Mouse (Mus musculus): Measurements from ENCODE around the gene Arhgef2. TPM values are rescaled to one million over a fixed set of nuclear protein-coding genes. Genes with fewer than 3 reads are reported as not detected.

Arhgef2 gene
- polyA plus RNA-seq, 1 experiment from 2014 or later, result 116 TPM

DNA sequence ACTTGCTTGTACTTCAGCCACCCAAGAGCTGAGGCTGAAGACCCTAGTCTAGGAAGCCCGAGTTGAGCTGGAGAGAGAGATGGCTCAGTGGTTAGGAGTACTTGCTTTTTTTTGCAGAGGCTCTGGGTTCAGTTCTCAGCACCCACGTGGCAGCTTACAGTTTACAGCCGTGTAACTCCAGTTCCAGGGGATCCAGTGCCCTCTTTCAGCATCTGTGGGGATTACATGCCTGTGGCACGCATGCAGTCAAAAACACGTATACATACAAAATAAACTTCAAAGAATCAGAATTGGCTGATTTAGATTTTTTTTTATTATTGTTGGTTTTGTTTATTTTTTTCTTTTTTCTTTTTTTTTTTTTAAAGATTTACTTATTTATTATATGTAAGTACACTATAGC, 31.4 kb downstream of the Arhgef2 start:
- H3K27ac ChIP-seq (replicated peaks), result no peak overlapping the region
- no peak overlapping the region for H3K4me3 ChIP-seq
- H3K9me3 ChIP-seq, result no peaks in the 10 kb centered on the region
- H3K4me1 ChIP-seq, result no peaks in the 10 kb centered on the region
- peaks cover 99% of the 10 kb centered on the region for H3K36me3 ChIP-seq (replicated peaks)
- no peaks in the 10 kb centered on the region for H3K27me3 ChIP-seq (replicated peaks; ENCODE audit: low read depth, poor library complexity, severe bottlenecking)
- WGBS, result 95% methylated on average over 5 of the region's 5 CpGs
- no peak for DNase-seq (ENCODE audit: low spot score)

DNA sequence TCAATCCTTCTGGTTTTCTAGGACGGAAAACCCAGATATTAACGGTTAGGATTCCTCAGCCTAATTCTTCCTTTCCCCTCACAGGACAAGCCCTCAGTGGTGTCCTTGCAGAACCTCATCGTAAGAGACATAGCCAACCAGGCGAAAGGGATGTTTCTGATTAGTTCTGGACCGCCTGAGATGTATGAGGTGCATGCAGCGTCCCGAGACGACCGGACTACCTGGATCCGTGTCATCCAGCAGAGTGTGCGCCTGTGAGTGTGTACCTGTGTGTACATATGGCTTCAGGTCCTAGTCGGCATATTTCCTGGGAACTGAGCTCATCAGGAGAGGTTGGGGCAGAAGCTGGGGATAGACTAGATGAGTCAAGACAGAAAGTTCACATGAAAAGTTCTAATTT, 33.5 kb downstream of the Arhgef2 start:
- no peaks in the 10 kb centered on the region for H3K27me3 ChIP-seq (replicated peaks; ENCODE audit: low read depth, poor library complexity, severe bottlenecking)
- no peak overlapping the region for H3K27ac ChIP-seq (replicated peaks)
- H3K4me3 ChIP-seq, result no peak overlapping the region
- no peak for DNase-seq (ENCODE audit: low spot score)
- no peaks in the 10 kb centered on the region for H3K9me3 ChIP-seq
- WGBS, result 94% methylated on average over 12 of the region's 12 CpGs
- peaks cover 99% of the 10 kb centered on the region for H3K36me3 ChIP-seq (replicated peaks)
- no peaks in the 10 kb centered on the region for H3K4me1 ChIP-seq

DNA sequence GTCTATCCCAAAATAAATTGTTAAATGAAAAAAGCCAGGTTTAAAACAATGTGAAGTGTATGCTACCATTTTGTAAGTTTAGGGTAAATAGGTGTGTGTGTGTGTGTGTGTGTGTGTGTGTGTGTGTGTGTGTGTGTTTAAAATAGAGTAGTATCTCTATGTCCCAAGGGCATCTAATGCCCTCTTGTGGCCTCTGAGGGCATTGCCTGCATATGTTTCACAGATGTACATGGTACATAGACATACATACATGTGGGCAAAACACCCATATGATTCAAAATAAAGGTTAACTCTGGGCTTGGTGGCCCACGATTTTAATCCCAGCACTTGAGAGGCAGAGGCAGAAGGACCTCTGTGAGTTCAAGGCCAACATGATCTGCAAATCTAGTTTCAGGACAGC, 34.9 kb downstream of the Arhgef2 start:
- Histone ChIP-seq H3K36me3 (replicated peaks) (peaks cover 99% of the 10 kb centered on the region), H3K9me3 (no peaks in the 10 kb centered on the region), H3K4me1 (no peaks in the 10 kb centered on the region), H3K4me3 (no peak overlapping the region), H3K27me3 (replicated peaks; ENCODE audit: low read depth, poor library complexity, severe bottlenecking) (no peaks in the 10 kb centered on the region), H3K27ac (replicated peaks) (no peak overlapping the region)
- WGBS, result 84% methylated on average over 1 of the region's 1 CpGs
- peak; percentile 63 for DNase-seq (ENCODE audit: low spot score)

DNA sequence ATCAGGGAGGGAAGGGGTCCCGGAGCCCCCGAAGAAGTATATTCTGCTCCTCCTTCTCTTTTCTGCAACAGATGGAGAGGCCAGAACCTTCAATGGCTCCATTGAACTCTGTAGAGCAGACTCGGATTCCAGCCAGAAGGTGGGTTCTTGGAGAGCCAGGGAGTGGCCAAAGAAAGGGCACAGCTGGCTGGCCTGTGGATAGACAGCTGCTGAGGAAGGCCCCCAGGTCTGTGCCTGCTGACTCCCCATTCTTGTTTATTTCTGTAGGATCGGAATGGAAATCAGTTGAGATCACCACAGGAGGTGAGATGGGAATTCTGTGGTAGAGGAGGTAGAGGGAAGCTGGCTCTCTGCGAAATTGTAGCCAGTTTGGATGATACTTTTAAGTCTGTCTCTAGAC, 37.3 kb downstream of the Arhgef2 start:
- no peaks in the 10 kb centered on the region for H3K4me1 ChIP-seq
- H3K27me3 ChIP-seq (replicated peaks; ENCODE audit: low read depth, poor library complexity, severe bottlenecking), result no peaks in the 10 kb centered on the region
- no peak overlapping the region for H3K4me3 ChIP-seq
- no peak overlapping the region for H3K27ac ChIP-seq (replicated peaks)
- peaks cover 100% of the 10 kb centered on the region for H3K36me3 ChIP-seq (replicated peaks)
- 82% methylated on average over 5 of the region's 5 CpGs for WGBS
- H3K9me3 ChIP-seq, result no peaks in the 10 kb centered on the region
- DNase-seq (ENCODE audit: low spot score), result no peak

DNA sequence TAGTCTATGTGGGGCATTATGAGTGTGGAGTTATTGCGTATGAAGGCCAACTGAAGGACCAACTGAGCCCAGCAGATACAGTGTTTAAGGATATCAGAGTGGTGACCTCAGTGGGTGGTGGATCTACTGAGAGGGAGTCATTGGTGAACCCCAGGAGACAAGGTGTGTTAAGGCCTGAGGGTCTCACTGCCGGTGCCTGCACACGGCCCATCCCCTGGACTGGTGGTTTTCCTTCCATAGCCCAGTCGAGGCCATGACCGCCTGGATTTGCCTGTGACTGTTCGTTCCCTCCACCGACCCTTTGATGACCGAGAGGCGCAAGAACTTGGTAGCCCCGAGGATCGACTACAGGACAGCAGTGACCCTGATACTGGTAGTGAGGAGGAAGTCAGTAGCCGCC, 40.2 kb downstream of the Arhgef2 start:
- no peaks in the 10 kb centered on the region for H3K9me3 ChIP-seq
- H3K36me3 ChIP-seq (replicated peaks), result peaks cover 96% of the 10 kb centered on the region
- no peaks in the 10 kb centered on the region for H3K4me1 ChIP-seq
- H3K27me3 ChIP-seq (replicated peaks; ENCODE audit: low read depth, poor library complexity, severe bottlenecking), result no peaks in the 10 kb centered on the region
- DNase-seq (ENCODE audit: low spot score), result no peak
- 92% methylated on average over 12 of the region's 12 CpGs for WGBS
- H3K4me3 ChIP-seq, result no peak overlapping the region
- no peak overlapping the region for H3K27ac ChIP-seq (replicated peaks)

DNA sequence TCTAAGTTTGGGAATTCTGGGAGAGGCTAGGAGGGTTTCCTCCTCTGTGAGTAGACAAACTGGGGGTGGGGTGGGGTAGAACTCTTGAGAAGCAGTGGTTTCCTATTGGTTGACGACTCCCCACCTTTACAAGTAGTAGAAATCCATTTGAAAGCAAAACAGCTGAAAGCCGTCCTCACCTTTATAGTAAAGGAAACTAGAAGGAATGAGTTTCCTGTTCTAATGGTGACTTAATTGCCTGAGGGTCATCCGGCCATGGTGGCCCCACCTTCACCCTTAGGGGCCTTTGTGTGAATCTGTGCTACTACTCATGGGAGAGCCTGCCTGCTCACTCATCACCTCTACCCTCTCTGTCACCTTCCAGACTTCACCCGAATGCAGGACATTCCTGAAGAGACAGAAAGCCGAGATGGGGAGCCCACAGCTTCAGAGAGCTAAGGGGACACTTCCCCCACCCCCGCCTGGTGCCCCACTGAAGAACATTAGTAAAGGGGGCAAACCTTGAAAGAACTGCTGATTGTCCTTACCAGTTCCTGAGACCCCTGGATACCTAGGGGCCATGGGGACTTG, 40.7 kb downstream of the Arhgef2 start:
- no peak for DNase-seq (ENCODE audit: low spot score)
- H3K4me1 ChIP-seq, result peaks cover 3% of the 10 kb centered on the region; the same call in 1 of the 2 replicates
- no peaks in the 10 kb centered on the region for H3K9me3 ChIP-seq
- no peak overlapping the region for H3K4me3 ChIP-seq
- peaks cover 90% of the 10 kb centered on the region for H3K36me3 ChIP-seq (replicated peaks)
- 82% methylated on average over 6 of the region's 6 CpGs for WGBS
- no peaks in the 10 kb centered on the region for H3K27me3 ChIP-seq (replicated peaks; ENCODE audit: low read depth, poor library complexity, severe bottlenecking)
- no peak overlapping the region for H3K27ac ChIP-seq (replicated peaks)

DNA sequence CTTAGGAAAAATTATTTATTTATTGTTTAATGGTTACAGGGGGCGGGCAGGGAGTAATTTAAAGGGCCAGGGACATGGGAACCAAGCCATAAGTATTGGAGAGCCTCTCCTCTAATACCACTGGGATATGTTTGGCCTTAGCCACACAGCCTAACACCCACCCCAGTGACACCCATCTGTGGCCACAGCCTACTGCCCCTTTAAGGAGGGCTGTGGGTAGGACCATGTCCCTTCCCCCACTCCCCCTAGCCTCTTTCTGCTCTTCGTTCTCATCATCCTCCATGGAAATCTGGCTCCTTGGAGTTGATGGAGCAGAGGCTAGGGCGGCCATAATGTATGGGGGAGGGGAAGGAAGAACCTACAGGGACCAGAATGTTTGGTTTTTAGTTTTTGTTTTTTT, 41.3 kb downstream of the Arhgef2 start:
- H3K36me3 ChIP-seq (replicated peaks), result peaks cover 85% of the 10 kb centered on the region
- no peak for DNase-seq (ENCODE audit: low spot score)
- H3K9me3 ChIP-seq, result no peaks in the 10 kb centered on the region
- no peak overlapping the region for H3K4me3 ChIP-seq
- no peaks in the 10 kb centered on the region for H3K27me3 ChIP-seq (replicated peaks; ENCODE audit: low read depth, poor library complexity, severe bottlenecking)
- H3K27ac ChIP-seq (replicated peaks), result no peak overlapping the region
- H3K4me1 ChIP-seq, result peaks cover 3% of the 10 kb centered on the region; the same call in 1 of the 2 replicates
- WGBS, result 91% methylated on average over 3 of the region's 3 CpGs

DNA sequence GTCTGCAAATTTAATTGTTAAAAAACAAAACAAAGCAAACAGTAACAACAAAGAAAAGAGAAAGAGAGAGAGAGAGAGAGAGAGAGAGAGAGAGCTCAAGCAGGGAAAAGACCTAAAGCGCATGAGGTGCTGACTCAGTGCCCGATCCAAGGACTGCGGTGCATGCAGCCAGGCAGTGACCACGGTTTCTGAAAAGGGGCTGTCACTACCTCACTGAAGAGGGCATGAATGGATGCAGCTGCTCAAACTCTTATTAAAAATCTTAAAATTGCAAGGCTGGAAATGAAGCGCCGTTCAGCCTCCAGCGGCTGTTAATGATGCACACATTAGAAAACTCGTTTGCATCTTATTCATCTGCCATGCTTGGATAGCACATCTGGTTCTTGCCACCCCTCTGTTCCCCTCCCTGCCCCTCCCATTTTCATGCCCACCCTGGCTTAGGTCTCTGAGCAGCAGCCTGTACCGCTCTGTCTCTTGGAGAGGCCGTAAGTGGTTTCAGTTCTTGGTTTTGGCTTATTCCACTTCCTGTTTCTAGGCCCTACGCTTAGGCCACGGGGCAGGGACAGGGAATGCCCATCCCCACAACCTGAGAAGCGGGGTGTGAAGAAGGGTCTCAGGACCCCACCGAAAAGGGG, 42.1 kb downstream of the Arhgef2 start:
- 93% methylated on average over 14 of the region's 14 CpGs for WGBS
- peaks cover 76% of the 10 kb centered on the region for H3K36me3 ChIP-seq (replicated peaks)

DNA sequence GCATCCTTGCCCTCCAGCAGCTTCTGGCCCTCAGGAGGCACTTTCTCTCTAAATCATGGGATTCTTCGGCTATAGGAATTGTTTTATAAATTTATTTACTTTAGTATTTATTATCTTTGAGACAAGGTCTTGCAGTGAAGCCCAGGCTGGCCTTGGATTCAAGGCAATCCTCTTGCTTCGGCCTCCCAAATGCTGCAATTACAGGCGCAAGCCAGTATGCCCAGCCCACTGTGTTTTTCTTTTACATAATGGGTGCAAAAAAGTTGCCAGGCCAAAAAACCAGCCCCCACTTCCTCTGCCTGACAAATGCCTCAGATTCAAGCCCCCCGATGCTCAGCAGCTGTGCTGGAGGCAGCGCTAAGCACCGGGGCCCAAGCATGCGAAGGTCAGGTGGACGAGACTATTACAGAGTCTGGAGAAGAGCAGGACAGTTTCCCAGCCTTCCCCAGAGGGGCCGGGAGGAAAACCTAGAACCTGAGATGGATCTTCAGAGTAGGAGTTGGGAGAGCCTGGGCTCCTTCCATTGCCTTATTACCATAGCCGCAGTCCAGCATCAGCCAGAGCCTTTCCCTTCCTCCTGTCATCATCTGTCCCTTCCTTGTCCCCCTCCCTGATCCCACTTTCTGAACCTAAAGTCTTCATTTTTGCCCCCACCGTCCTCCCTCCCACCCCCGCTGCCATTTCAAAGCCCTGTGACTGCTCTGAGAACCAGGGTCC, 42.8 kb downstream of the Arhgef2 start:
- peaks cover 69% of the 10 kb centered on the region for H3K36me3 ChIP-seq (replicated peaks)
- H3K27ac ChIP-seq (replicated peaks), result no peak overlapping the region
- no peak for DNase-seq (ENCODE audit: low spot score)
- H3K9me3 ChIP-seq, result no peaks in the 10 kb centered on the region
- H3K27me3 ChIP-seq (replicated peaks; ENCODE audit: low read depth, poor library complexity, severe bottlenecking), result no peaks in the 10 kb centered on the region
- no peak overlapping the region for H3K4me3 ChIP-seq
- 85% methylated on average over 12 of the region's 12 CpGs for WGBS
- H3K4me1 ChIP-seq, result peaks cover 3% of the 10 kb centered on the region; the same call in 1 of the 2 replicates

More for the DNA sequence above, 42.1 kb downstream of the Arhgef2 start:
- DNase-seq (ENCODE audit: low spot score), result no peak
- H3K4me1 ChIP-seq, result peaks cover 3% of the 10 kb centered on the region; the same call in 1 of the 2 replicates
- no peak overlapping the region for H3K4me3 ChIP-seq
- no peaks in the 10 kb centered on the region for H3K27me3 ChIP-seq (replicated peaks; ENCODE audit: low read depth, poor library complexity, severe bottlenecking)
- no peaks in the 10 kb centered on the region for H3K9me3 ChIP-seq
- H3K27ac ChIP-seq (replicated peaks), result no peak overlapping the region

DNA sequence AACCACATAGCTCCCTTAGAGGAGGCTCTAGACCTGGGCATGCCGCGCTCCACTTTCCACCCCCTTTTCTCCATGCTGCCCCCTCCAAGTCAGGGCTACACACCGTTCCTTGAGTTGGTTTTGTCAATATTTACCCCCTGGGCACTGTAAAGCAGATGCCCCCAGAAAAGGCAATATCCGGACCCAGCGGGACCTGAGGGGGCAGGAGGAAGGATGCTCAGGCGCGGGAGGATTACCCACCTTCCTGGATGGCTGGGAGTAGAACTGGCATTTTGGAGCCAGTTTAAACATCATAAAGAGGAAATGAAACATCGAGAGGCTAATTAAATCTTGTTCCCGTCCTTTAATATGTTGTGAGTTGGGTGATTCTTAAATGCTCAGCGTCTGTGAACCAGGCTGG, 43.4 kb downstream of the Arhgef2 start:
- no peak overlapping the region for H3K4me3 ChIP-seq
- H3K27ac ChIP-seq (replicated peaks), result no peak overlapping the region
- DNase-seq (ENCODE audit: low spot score), result no peak
- peaks cover 63% of the 10 kb centered on the region for H3K36me3 ChIP-seq (replicated peaks)
- 83% methylated on average over 10 of the region's 10 CpGs for WGBS
- H3K9me3 ChIP-seq, result no peaks in the 10 kb centered on the region
- peaks cover 3% of the 10 kb centered on the region; the same call in 1 of the 2 replicates for H3K4me1 ChIP-seq
- H3K27me3 ChIP-seq (replicated peaks; ENCODE audit: low read depth, poor library complexity, severe bottlenecking), result no peaks in the 10 kb centered on the region

DNA sequence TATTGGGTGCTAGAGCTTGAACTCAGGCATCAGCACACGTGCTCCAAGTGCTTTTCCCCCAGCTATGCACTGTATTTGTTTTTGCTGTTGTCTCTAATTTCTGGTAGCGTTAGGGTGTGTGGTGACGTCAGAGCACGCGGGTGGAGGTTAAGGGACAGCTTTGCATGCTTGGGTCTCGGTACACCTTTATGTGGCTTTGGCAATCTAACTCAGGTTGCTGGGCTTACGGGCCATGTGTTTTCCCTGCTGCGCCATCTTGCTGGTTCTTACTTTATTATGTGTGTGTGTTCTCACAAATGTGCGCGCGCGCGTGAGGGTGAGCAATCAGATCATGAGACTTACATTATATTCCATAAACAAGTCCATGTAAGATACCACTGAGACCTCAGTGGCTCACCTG, 44.2 kb downstream of the Arhgef2 start:
- Histone ChIP-seq H3K4me1 (peaks cover 3% of the 10 kb centered on the region; the same call in 1 of the 2 replicates), H3K27me3 (replicated peaks; ENCODE audit: low read depth, poor library complexity, severe bottlenecking) (no peaks in the 10 kb centered on the region), H3K9me3 (no peaks in the 10 kb centered on the region), H3K4me3 (no peak overlapping the region), H3K27ac (replicated peaks) (no peak overlapping the region), H3K36me3 (replicated peaks) (peaks cover 56% of the 10 kb centered on the region)
- DNase-seq (ENCODE audit: low spot score), result no peak
- WGBS, result 94% methylated on average over 13 of the region's 13 CpGs

DNA sequence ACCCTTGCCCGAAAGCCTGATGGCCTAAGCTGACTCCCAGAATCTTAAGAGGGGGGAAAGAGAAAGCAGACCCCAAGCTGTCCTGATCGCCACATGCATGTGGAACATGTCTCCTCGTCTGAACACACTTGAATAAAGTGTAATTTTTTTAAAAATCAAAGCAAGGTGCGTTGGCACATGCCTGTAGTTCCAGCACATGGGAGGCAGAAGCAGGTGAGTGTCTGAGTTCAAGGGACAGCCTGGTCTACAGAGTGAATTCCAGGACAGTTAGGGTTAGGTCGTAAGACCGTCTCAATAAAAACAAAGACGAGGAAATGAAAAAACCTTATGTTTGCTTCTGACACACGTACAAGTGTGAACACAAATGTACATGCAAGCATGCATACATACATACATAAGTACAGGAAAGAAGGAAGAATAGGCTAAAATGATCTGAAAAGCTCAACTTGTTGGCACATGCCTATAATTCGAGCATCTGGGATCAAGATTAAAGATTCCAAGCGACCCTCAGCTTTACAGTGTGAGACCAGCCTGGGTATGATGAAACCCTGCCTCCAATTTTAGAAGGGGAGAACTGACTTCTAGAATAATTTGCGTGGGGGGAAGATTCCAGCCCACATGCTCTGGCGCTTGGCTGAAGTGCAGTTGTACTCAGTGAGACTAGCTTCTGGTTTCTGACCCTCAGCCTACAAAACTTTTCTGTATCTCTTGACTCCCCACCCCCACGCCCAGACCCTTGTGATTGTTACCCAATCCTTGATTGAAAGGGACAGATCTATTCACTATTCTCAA, 45.1 kb downstream of the Arhgef2 start:
- WGBS, result 84% methylated on average over 13 of the region's 13 CpGs
- Histone ChIP-seq H3K9me3 (no peaks in the 10 kb centered on the region), H3K36me3 (replicated peaks) (peaks cover 46% of the 10 kb centered on the region), H3K27me3 (replicated peaks; ENCODE audit: low read depth, poor library complexity, severe bottlenecking) (no peaks in the 10 kb centered on the region), H3K27ac (replicated peaks) (no peak overlapping the region), H3K4me3 (no peak overlapping the region), H3K4me1 (peaks cover 3% of the 10 kb centered on the region; the same call in 1 of the 2 replicates)
- DNase-seq (ENCODE audit: low spot score), result no peak
